Mouse (Mus musculus) MEL-GATA-1-ER (cell line): ENCODE results near the gene Ptgr2.
A peak's percentile ranks its signal among the peaks of the same experiment; 100 is the strongest.
"Not testable (repeated sequence)": the region's sequence is repeated elsewhere in the genome, so short reads cannot be mapped to it uniquely, and the experiment has no call there.

Source experiments
- DNase-seq: peaks from one replicate; pipeline ENCODE4 v3.0.0-alpha.2; 2012; ENCODE audit warnings: low read depth; ENCODE audit errors: extremely low read depth

The Ptgr2 gene

DNA sequence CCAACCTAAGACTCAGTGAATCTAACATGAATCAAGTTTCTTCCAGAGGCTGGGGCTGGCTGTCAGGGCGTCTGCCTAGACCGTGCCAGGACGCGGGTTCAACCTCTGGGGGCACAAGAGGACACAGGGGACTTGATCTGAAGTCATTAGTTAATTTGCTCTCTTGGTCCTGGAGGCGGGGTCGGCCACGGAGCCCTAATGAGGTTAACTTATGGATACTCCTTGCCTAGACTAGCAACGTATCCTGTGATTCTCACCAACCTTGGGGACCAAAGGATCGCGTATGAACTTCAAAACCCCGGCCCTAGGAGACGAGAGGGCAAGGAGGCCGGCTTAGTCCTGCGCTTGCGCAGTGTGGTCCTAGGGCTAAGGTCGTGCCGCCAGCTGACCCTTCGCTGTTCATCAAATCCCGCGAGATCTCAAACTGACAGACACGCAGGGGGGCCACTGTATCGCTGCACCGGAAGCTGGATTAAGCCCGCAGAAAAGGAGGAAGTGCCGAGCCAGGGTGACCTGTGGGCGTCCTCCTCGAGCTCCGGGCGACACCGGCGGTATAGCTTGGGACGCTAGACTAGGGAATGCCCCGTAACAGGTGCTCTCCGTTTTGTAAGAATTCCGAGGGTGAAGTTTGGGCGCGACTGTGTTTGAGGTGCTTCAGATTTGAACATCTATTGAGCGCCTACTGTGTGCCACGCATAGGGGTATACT is at the start of gene Ptgr2:
Gene Ptgr2, plus strand, starts transcription at position 348 of the 708 bp plus-strand sequence.
- DNase-seq = peak; percentile 97

DNA sequence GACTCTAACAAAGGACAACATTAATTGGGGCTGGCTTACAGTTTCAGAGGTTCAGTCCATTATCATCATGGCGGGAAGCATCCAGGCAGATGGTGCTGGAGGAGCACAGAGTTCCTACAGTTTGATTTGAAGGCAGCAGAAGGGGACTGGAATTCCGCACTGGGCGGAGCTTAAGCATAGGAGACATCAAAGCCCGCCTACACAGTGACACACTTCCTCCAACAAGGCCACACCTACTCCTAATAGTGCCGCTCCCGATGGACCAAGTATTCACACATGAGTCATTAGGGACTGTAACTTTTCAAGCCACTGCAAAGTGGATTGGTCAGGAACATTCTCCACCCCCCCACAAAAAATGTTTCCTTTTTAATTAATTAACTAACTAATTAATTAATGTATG is 49.5 kb upstream of the Ptgr2 start:
- DNase-seq = no peak

GRCm38 (mm10) chr12:84235981-84236752 is 48.9 kb upstream of the Ptgr2 start:
- no peak for DNase-seq

DNA sequence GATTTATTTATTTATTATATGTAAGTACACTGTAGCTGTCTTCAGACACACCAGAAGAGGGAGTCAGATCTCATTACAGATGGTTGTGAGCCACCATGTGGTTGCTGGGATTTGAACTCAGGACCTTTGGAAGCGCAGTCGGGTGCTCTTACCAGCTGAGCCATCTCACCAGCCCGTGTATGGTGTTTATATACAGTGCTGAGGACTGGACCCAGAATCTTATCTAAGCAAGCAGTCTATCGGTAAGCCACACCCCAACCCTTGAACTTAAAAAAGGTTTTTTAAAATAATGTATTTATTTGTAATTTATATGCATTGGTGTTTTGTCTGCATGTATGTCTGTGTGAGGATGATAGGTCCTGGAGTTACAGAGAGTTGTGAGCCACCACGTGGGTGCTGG is 48.0 kb upstream of the Ptgr2 start:
- DNase-seq = not testable (repeated sequence)

DNA sequence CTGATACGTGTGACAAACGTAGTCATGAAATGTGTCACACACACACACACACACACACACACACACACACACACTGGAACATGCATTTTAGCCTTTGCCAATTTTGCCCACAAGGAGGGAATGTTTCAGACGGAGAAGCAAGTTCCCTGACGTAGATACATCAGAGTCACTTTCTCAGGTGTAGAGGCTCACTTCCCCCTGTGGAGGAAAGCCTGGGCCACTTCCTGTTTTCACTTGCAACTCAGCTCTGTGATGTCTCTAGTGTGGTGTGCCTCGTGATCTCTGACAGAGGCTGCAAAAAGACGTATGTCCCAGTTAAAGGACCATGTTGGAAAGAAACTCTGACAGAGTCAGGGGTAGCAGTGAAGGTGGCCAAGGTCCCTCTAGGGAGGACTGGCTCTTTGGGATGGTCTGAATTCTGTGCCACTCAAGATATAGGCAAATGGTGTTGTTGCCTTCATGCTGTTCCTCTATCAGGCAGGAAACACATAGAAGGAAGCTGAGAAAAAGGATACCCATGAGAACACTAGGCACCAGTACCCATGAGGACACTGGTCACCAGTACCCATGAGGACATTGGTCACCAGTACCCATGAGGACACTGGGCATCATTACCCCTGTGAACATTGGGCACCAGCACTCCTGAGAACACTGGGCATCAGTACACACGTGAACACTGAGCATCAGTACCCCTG is 41.8 kb upstream of the Ptgr2 start:
- DNase-seq = peak; percentile 68

DNA sequence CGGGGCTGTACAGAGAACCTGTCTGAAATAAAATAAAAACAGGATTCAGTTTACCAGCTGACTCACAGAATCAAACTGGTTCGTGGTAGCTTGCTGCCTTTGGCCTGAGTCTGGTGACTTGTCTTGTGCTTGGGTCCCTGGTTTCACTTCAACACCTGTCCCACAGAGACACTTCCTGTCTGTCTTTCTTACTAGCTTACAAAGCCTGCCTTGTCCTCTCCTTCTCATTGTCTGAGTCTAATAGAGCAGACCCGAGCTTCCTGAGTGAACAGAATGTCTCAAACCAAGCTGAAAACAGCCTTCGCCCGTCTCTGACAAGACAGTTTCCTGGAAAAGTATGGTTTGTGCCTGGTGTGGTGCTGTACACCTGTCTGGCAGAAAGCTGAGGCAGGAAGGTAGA is 39.3 kb upstream of the Ptgr2 start:
- no peak for DNase-seq

GRCm38 (mm10) chr12:84249217-84249616 is 35.8 kb upstream of the Ptgr2 start:
- peak; percentile 55 for DNase-seq

DNA sequence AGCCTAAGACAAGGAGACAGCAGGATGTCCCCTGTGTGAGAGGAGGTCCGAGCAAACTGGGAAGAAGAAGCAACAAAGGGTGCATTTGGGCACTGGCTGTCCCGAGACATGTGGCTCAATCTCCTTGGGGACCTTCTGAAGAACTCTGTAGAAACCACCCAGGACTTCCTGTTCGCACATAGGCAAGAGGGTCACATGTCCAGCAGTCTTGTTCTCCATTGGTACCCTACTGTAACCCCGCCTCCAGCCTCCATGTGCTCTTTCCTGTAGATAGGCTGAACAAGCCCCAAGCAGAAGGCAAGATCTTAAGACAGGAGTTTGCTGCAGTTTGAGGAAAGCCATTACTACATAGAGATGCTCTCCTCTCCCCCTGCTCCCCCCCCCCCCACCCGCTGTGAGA is 32.2 kb upstream of the Ptgr2 start:
- DNase-seq = no peak

DNA sequence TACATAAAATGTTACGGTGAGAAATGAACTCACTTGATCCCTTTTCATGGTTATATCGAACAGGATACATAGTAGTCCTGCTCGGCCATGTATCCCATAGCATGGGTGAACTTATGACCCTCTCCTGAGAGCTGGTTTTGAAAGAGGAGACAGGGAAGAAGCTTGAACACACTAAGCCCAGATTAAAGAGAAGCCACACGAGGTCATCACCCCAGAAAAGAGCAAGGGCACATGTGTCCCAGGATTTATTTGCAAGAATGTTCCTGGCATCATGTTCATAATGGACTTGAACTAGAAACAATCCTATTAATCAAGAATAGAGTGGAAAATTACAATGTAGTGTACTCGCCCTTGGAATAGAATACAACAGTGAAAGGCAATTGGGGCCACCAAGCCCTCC is 30.1 kb upstream of the Ptgr2 start:
- no peak for DNase-seq

DNA sequence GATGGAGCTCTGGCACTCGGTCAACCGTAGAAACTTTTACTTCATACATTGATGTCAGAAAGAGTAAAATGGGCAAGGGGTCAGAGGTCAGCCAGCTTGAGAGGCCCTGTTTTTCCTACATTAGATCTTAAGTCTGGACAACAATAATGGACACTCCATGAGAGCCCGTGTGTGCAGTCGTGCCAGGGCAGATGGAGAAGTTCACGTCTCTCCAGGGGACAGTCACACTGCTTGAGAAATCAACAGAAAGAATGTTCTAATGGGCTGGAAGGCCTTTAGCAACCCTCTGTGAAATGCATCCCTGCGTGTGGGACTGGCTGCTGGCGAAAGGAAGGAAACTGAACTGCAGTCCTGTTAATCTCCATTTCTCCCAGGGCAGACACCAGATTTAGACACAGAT is 24.7 kb upstream of the Ptgr2 start:
- no peak for DNase-seq

DNA sequence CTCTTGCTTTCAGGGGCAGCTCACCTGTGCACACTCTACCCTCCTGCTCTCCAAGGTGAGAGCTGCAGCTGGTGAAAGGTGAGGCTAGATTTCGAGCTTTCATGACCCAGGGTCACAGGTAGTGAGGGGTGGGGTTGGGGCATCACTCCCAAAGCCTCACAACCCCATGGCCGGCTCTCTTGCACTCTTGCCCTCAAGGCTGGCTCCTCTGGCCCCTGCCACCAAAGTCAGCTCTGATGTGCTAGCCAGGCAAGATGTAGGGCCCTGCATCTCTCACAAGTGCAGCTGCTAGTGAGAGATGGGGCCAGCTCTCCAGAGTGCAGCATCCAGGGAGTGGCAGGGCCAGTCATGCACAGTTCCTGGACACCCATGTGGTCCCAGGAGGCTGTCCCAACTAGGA is 17.8 kb upstream of the Ptgr2 start:
- no peak for DNase-seq

DNA sequence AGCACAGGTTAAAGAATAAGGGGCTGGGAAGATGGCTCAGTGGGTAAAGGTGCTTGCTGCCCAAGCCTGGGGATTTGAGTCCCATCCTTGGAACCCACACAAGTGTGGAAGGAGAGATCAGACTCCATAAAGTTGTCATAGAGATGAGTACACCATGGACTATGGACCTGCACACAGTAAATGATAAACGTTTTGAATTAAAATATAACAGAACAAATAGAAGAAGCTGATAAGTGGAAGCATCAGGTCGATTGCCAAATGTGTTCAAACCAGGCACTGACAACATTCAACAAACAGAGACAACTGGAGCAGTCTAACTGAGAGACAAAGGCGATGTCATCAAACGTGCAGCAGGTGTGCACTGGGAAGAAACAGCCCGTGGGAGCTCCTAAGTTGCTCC is 11.7 kb upstream of the Ptgr2 start:
- no peak for DNase-seq

GRCm38 (mm10) chr12:84275288-84275687 is 9.7 kb upstream of the Ptgr2 start:
- DNase-seq = peak; percentile 29

DNA sequence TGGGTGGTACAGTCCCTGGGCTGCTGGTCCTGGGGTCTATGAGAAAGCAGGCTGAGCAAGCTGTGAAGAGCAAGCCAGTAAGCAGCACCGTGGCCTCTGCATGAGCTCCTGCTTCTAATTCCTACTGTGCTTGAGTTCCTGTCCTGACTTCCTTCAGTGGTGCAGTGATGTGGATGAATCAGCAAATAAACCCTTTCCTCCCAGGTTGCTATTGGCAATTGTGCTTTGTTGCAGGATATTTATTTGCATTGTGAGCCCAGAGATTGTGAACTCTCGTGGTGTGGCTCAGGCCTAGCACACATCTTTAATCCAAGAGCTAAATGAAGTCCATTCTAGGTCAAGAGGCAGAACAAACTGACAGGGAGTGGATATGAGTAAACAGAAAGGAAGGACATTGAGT is 8.7 kb upstream of the Ptgr2 start:
- no peak for DNase-seq

DNA sequence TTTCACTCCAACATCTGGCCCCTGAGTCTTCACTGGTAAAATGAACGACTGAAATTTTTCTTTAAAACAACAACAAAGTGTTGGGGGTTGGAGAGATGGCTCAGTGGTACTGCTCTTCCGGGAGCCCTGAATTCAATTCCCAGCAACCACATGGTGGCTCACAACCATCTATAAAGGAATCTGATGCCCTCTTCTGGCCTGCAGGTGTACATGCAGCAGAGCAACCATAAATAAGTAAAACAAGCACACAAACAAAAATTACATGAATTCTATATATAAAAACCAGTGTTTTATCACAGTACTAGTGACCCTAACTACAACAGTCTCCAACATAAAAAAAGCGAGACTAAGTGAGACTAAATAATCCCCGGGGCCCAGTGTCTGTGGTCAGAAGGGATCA is 8.2 kb upstream of the Ptgr2 start:
- DNase-seq = no peak

DNA sequence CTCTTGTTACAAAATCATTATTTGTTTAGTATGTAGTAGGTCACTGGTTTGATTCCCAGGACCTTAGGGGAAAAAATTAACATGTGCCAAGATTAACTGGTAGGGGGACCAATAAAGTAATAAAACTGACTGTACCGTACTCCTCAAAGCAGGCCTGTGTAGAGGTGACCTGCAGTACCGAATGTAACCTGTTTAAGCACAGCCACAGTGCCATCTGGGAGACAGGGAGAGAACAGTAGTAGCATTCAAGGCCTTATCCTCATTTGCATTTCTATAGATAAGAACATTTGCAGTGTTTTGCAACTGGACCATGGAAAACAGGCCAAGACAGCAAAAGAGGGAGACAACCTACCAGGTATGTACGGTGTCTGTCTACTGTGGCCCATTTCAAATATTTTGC is 7.2 kb upstream of the Ptgr2 start:
- no peak for DNase-seq

DNA sequence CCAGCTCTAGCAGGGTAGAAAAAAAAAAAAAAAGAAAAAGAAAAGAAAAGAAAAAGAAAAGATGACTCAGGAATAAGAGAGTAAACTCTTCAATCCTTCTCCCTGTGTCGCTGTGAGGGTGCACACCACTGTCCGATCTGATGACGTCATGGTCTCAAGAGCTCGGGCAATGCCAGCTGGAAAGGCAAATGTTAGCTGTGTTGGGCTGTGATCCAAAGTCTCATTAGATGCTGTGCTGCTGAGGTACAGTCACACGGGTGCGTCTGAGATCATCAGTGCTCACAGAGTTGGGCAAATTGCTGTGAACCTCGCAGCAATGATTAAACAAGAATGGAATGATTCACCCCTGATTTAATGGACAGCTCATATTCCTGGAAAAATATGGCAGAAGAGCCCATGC is 6.1 kb upstream of the Ptgr2 start:
- DNase-seq = no peak

DNA sequence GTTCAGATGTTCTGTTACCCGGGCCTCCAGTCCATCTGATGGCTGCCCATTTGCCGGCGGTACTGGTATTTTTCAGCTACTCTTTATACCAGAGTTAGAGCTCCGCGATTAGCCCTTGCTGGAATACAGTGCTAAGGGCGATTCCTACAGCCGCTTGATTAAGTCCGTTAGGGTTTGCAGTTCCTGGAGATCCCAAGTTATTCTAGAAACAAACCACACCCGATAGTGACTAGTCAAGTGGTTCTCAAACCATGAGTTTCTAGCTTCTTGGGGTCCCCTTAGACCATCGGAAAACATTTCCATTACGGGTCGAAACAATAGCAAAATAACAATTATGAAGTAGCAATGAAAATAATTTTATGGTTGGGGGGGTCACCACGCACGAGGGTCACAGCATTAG is 641 bp upstream of the Ptgr2 start:
- peak; percentile 26 for DNase-seq

DNA sequence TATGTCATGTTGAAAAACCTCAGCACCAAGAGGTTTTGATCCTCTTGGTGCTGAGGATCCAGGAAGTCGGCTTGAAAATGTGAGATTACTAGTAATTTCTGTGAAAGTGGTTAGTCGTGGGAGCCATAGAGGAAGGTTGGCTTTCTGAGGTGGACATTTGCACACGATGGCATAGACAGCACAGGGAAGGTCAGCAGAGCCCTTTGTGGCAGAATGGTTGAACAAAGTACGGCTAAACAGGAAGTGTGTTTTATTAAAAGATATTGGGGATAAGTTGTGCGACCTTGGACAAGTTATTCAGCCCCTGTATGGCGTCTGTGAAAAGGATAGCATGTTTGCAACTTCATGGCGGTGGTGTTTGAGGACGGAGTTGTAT is 549 bp downstream of the Ptgr2 start:
- no peak for DNase-seq

DNA sequence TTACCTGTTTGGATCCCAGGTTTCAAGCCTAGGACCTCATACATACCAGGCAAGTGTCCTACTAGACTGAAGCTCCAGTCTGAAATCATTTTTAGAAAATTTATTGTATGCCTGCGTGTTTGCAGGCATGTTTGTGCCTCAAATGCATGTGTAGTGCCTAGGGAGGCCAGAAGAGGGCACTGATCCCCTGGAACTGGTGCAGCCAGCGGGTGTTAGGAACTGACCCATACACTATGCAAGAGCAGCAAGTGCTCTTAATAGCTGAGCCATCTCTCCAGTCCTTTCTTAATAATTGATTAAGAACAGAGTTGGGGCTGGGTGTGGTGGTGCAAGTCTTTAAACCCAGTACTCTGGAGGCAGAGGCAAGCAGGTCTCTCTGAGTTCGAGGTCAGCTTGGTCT is 3.4 kb downstream of the Ptgr2 start:
- DNase-seq = peak; percentile 55

DNA sequence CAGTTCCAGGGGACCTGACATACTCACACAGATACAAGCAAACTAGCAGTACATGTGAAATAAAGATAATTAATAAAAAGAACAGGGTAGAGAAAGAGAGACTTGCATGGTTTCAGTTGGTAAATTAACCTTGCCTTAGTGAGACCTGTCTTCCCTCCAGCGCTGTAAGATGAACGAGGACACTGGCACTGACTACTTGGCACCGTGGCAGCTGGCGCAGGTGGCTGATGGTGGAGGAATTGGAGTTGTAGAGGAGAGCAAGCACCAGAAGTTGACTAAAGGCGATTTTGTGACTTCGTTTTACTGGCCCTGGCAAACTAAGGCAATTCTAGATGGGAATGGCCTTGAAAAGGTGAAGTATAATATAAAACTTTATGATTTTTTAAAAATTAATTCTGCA is 12.8 kb downstream of the Ptgr2 start:
- no peak for DNase-seq

GRCm38 (mm10) chr12:84299265-84299664 is 14.2 kb downstream of the Ptgr2 start:
- no peak for DNase-seq

- DNase-seq = no peak
Measured at GRCm38 (mm10) chr12:84304101-84304500, 19.1 kb downstream of the Ptgr2 start.
